22 mouse cellular contexts compared by ENCODE assay signal in genomic region chr1:38824926-38825325, GRCm38 (mm10). TPM values are rescaled to one million over a fixed set of nuclear protein-coding genes. Genes with fewer than 3 reads are reported as not detected.
"Had no signal": no experiment of that assay in that cellular context is flagged by ENCODE, and none has a peak within 500 bp of the region (broad histone marks: within the 10 kb centered on the region; RNA-seq: fewer than 3 reads in every experiment).

No protein-coding gene starts in this region.

- H3K9ac ChIP-seq: liver, embryonic 13.5 days; midbrain, embryonic 12.5 days; neural tube, embryonic 13.5 days; stomach, embryonic 15.5 days had no signal

- H3K4me2 ChIP-seq: liver, embryonic 13.5 days; midbrain, embryonic 12.5 days; neural tube, embryonic 13.5 days; stomach, embryonic 15.5 days had no signal

- H3K27me3 ChIP-seq: liver, embryonic 13.5 days; midbrain, embryonic 12.5 days; neural tube, embryonic 13.5 days; stomach, embryonic 15.5 days had no signal

- H3K9me3 ChIP-seq: liver, embryonic 13.5 days; midbrain, embryonic 12.5 days; neural tube, embryonic 13.5 days; stomach, embryonic 15.5 days had no signal

- H3K36me3 ChIP-seq: liver, embryonic 13.5 days; midbrain, embryonic 12.5 days; stomach, embryonic 15.5 days had no signal

- H3K4me3 ChIP-seq: liver, embryonic 13.5 days; midbrain, embryonic 12.5 days; myocyte; neural tube, embryonic 13.5 days; stomach, embryonic 15.5 days had no signal

- H3K4me1 ChIP-seq: liver, embryonic 13.5 days; stomach, embryonic 15.5 days had no signal

- H3K27ac ChIP-seq: liver, embryonic 13.5 days; midbrain, embryonic 12.5 days; neural tube, embryonic 13.5 days; stomach, embryonic 15.5 days had no signal

- DNase-seq: kidney, adult 11 months; kidney, adult 8-10 months; kidney, postnatal 14 days; kidney, postnatal 4 days; liver, embryonic 13.5 days; lung, adult 2 months; lung, postnatal 14 days; lung, postnatal 4 days; right cerebral cortex, adult 18-20 months; right cerebral cortex, postnatal 14 days; spleen, adult 18-20 months; thymus, adult 2 months; thymus, postnatal 14 days; thymus, postnatal 4 days had no signal

- ATAC-seq: midbrain, embryonic 16.5 days had no signal

RNA-seq across cellular contexts. Expression of gene Lonrf2, which starts 11.6 kb away (rescaled TPM):
- total RNA-seq: liver, adult 2 months; monocyte, adult 5-6 weeks; neutrophil, adult 5-6 weeks had no signal
- polyA plus RNA-seq: liver, adult 2 months; myocyte had no signal
